Mouse (Mus musculus) adrenal gland (tissue): ENCODE results near the gene Tspan1.

Experiments
- intact Hi-C: fragments of 180-260 bp; cut with DNase I; formaldehyde crosslinking; loops from one replicate; pipeline ENCODE4 v1.15.1; 2025

Gene Tspan1

GRCm38 (mm10) chr4:116168617-116169352, 1.4 kb upstream of the Tspan1 start:
- intact Hi-C loops, result loop anchor here (5.0 to 10.0 kb wide), 2 partner anchors 114 to 276 kb away; no protein-coding TSS in a partner anchor

DNA sequence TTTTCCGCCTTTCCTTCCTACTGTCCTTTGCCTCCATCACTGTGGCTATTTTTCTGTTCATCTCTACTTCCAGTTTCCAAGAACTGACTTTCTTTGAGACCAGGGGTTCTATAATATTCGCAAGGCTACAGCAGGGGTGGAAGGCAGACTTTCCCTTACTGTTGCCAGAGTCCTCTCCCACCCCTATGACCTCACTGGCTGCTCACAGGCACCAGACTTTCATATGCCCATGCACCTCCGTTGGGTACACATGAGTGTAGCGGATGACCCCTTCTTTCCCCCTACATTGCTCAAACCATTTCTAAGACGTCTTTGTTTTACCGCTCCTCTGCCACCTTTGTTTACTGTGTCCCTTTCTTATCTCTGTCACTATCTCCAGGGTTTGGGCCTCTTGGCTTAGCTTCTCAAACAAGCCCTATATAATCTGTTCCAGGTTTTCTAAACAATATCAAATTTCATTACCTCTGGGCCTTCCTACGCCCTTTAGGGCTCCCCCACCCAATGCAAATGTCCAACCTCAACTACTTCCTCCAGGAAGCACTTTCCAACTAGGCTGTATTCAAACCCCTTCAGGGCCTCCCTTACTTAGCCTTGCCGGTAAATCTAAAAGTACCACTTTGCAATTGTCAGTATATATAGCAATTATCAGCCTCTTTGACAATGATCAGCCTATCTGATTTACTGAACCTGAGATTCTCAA, 1.5 kb downstream of the Tspan1 start:
- intact Hi-C loops, result loop anchor here (5.0 to 10.0 kb wide), 2 partner anchors 116 to 279 kb away; no protein-coding TSS in a partner anchor

- intact Hi-C loops, result loop anchor here (5.0 to 10.0 kb wide), 2 partner anchors 117 to 280 kb away; no protein-coding TSS in a partner anchor
Observed at GRCm38 (mm10) chr4:116164759-116165554, 2.4 kb downstream of the Tspan1 start.

DNA sequence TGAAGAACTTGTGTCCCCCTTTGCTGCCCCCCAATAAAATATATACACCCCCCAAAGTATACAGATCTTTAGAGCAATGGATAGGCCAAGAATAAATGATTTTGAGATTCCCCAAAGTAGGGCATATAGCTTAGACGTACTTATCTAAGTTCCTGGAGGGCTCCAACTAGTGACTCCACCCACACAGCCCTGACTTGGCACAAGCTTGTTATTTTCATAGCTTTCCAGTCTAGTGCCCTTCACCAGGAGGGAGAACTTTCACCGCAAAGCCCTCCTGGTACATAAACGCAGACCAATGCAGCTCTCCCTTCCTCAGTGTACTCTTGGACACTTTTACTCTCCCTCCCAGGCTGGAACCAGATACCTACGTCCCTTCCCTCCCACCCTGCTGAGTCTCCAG, 5.3 kb downstream of the Tspan1 start:
- intact Hi-C loops, result loop anchor here (10.0 kb wide), 1 partner anchor 283 kb away; no protein-coding TSS in a partner anchor

GRCm38 (mm10) chr4:116160769-116161168, 6.6 kb downstream of the Tspan1 start:
- intact Hi-C loops, result loop anchor here (10.0 kb wide), 1 partner anchor 284 kb away; no protein-coding TSS in a partner anchor

DNA sequence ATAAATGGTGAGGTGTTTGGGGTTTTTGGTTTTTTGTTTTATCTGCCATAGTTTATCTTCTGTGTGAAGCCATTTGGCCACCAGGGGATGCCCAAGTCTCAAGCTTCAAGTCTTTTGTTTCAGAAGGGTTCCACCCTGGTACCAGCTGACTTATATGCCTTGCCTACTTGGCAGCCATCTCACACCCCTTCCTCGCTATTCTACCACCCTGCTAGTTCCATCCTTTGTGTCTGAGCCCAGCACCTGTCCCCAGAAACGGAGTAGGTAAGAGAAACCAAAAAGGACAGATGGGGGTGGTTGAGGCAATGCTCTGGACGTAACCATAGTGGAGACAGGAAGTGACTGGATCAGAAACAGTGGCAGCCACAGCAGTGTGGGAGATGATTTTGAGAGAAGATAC, 7.5 kb downstream of the Tspan1 start:
- intact Hi-C loops, result loop anchor here (10.0 kb wide), 1 partner anchor 285 kb away; no protein-coding TSS in a partner anchor

DNA sequence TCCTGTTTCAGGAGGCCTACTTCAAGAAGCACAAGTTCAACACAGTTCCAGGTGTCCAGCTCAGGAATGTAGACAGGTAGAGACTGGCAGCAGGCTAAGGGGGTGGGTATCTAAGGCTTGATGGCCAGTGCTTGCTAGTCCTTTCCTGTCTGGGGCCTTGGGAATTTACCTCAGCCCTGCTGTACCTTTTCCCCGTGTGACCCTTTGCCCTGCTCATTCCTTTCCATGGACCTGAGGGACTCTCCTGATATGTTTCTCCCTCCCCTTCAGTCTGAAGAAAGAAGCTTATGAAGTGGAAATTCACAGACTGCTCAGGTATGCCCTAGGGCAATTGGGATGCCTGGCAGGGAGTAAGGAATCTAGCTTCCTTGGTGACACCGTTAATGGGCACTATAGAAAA, 9.5 kb downstream of the Tspan1 start:
- intact Hi-C loops, result no loop called here

DNA sequence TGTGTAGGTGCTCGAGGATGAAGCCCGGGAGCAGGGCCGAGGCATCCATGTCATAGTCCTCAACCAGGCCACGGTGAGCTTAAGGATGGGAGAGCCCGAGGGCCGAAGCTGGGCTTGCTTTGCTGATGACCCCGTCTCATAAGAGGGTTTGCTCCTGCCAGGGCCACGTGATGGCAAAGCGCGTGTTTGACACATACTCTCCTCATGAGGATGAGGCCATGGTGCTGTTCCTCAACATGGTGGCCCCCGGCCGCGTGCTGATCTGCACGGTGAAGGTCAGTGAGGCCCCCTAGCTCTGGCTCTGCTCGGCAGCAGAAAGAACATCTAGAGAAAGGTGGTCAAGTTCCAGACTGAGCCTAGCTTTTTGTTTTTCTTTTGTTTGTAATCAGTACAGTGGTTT, 14.7 kb downstream of the Tspan1 start:
- intact Hi-C loops, result no loop called here

DNA sequence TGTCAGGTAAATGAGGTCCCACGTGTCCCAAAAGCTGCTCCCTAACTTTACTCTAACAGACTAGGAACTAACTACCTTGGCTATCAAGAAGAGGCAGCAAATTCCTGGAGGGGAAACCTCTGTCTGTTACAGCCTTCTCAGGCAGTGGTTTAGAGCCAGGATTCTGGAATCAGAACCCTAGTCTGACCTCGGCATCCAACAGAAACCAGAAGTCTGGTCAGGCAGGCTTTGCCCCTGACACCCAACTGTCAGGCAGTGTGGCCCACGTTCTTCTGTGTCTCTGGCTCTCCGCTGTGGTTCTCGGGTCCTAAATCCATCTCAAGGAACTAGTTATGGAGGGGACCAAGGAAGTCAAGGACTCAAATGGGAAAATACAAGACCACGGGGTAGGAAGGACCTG, 16.2 kb downstream of the Tspan1 start, which contains the start of gene Lurap1:
TSS of gene Lurap1 (minus strand) at position 101 of the 400 bp plus-strand sequence.
- intact Hi-C loops, result no loop called here

- intact Hi-C loops, result no loop called here
Observed at GRCm38 (mm10) chr4:116150862-116151221, 16.6 kb downstream of the Tspan1 start.

- intact Hi-C loops, result no loop called here
Observed at GRCm38 (mm10) chr4:116150156-116150861, 17.1 kb downstream of the Tspan1 start.

DNA sequence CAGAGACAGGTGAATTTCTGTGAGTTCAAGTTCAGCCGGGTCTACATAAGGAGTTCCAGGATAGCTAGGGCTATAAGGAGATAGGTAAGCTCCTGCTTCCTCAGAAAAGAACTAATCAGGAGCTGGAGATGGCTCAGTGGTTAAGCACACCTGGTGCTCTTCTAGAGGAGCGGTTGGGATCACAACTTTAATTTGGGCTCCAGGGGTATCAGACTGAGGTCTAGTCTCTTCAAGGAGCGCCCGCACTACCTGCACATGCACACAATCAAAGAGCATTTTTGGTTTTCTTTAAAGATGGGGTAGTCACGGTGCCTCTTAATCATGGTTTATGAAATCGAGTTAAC, 17.6 kb downstream of the Tspan1 start:
- intact Hi-C loops, result no loop called here

GRCm38 (mm10) chr4:116143891-116144717, 23.3 kb downstream of the Tspan1 start:
- intact Hi-C loops, result no loop called here

GRCm38 (mm10) chr4:116143317-116143811, 24.0 kb downstream of the Tspan1 start:
- intact Hi-C loops, result no loop called here

GRCm38 (mm10) chr4:116142269-116142668, 25.1 kb downstream of the Tspan1 start:
- intact Hi-C loops, result no loop called here

- intact Hi-C loops, result no loop called here
Observed at GRCm38 (mm10) chr4:116141736-116142135, 25.7 kb downstream of the Tspan1 start.

- intact Hi-C loops, result no loop called here
Observed at GRCm38 (mm10) chr4:116140801-116141574, 26.4 kb downstream of the Tspan1 start.

GRCm38 (mm10) chr4:116137421-116137996, 29.9 kb downstream of the Tspan1 start:
- intact Hi-C loops, result no loop called here

DNA sequence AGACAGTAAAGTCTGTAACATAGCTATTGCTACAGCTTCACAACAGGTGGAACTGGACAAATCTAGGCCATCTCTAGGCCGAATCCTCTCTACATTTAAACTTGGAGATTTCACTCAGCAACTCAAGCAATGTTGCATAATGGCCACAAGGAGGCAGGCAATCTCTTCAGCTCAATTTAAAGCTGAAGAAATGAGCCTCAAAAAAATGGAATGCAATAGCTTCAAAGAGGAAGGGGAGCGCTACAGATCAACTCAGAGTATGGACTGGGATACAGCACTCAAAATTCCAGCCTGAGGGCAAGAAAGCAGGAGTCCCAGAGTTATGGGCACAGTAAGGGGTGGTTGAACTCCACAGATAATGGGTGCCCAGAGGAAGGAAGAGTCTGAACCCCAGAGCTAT, 32.4 kb downstream of the Tspan1 start:
- intact Hi-C loops, result no loop called here
